Mouse (Mus musculus): ENCODE measurements around the gene Gm281. TPM values are rescaled to one million over a fixed set of nuclear protein-coding genes. Genes with fewer than 3 reads are reported as not detected.

The Gm281 gene
- polyA plus RNA-seq, 1 experiment from 2014 or later, result not detected

DNA sequence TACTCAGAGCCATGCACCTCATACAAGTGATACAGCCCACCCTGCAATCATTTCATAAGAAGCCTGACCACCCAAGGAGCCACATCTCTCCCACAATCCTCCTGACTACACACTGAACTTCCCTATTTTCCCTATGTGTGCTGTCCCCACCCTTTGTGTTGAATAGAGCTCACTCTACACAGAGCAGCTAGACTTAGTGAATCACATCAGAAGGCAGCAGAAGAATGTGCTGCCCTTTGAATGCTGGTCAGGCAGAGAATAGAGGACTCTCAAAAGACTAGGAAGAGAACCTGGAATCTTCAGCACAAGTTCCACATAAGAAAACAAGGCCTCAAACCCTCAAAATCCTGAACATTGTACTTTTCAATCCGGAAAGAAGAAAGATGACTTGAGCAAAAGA is 7.8 kb downstream of the Gm281 start:
- ATAC-seq (ENCODE audit: low FRiP score, low TSS enrichment), result no peak
- no peak overlapping the region for H3K9ac ChIP-seq (ENCODE audit: low read depth, low read length)

DNA sequence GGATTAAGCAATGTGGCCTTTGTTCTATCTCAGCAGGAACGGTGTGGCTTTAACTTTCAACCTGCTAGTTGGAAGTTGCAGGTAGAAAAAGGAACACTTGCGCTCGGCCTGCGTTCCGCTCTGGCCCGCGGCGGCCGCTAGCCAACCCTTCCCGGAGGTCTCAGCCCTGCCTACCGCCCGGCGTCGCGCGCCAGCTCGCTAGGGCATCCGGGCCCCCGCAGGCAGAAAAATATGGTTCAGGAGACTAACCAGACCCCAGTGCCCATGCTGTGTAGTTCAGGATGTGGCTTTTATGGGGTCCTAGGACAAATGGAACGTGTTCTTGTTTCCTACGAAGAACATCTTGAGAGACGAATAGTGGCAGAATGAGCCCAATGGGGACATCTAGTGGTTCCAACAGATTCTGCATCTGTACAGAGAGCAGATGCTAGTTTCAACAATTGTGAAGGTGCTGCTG is 12.6 kb downstream of the Gm281 start:
- H3K9ac ChIP-seq (ENCODE audit: low read depth, low read length), result peak overlapping the region; percentile 58
- peak overlapping the region; percentile 83 for H3K4me2 ChIP-seq (replicated peaks; ENCODE audit: low read depth, low read length)
- no peaks in the 10 kb centered on the region for H3K9me3 ChIP-seq (ENCODE audit: control insufficient read depth, low read length)
- H3K36me3 ChIP-seq (ENCODE audit: control insufficient read depth, insufficient read depth, low read length), result no peaks in the 10 kb centered on the region
- H3K27ac ChIP-seq (ENCODE audit: low read depth, low read length), result no peak overlapping the region
- peak overlapping the region; percentile 49 for H3K4me3 ChIP-seq (ENCODE audit: low read length)
- H3K4me1 ChIP-seq (ENCODE audit: control insufficient read depth, insufficient read depth, low read length), result no peaks in the 10 kb centered on the region
- under 1% methylated on average over 22 of the region's 22 CpGs for WGBS
- no peaks in the 10 kb centered on the region for H3K27me3 ChIP-seq (ENCODE audit: control insufficient read depth, insufficient read depth, low read length)
- peak; percentile 91 for ATAC-seq (ENCODE audit: low FRiP score, low TSS enrichment)

More for the DNA sequence above, 7.8 kb downstream of the Gm281 start:
- Histone ChIP-seq H3K27me3 (ENCODE audit: control insufficient read depth, insufficient read depth, low read length) (no peaks in the 10 kb centered on the region), H3K9me3 (ENCODE audit: control insufficient read depth, low read length) (no peaks in the 10 kb centered on the region), H3K4me1 (ENCODE audit: control insufficient read depth, insufficient read depth, low read length) (no peaks in the 10 kb centered on the region), H3K4me3 (ENCODE audit: low read length) (no peak overlapping the region), H3K36me3 (ENCODE audit: control insufficient read depth, insufficient read depth, low read length) (no peaks in the 10 kb centered on the region), H3K27ac (ENCODE audit: low read depth, low read length) (no peak overlapping the region), H3K4me2 (replicated peaks; ENCODE audit: low read depth, low read length) (no peak overlapping the region)
- 96% methylated on average over 1 of the region's 1 CpGs for WGBS

DNA sequence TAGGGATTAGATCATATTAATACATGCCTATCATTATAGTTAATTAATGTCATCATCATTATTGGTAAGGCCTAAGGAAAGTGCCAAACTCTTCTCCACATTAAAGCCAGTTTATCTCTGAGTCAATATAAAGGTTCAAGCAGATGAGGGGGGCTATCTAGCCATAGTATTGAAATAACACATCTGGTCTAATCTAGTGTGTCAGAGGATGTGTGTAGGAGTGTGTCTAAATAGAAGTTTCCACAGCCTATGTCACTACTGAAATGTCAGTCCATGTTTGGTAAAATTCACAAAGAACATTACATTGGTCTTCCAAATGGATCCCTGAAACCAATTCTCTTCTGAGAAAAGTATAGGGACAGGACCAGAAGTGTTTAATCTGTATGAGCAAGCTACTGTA is 19.1 kb downstream of the Gm281 start:
- no peak for ATAC-seq (ENCODE audit: low FRiP score, low TSS enrichment)
- no peaks in the 10 kb centered on the region for H3K36me3 ChIP-seq (ENCODE audit: control insufficient read depth, insufficient read depth, low read length)
- H3K9me3 ChIP-seq (ENCODE audit: control insufficient read depth, low read length), result no peaks in the 10 kb centered on the region
- no peaks in the 10 kb centered on the region for H3K4me1 ChIP-seq (ENCODE audit: control insufficient read depth, insufficient read depth, low read length)
- no peak overlapping the region for H3K4me2 ChIP-seq (replicated peaks; ENCODE audit: low read depth, low read length)
- no peaks in the 10 kb centered on the region for H3K27me3 ChIP-seq (ENCODE audit: control insufficient read depth, insufficient read depth, low read length)
- no peak overlapping the region for H3K9ac ChIP-seq (ENCODE audit: low read depth, low read length)
- H3K27ac ChIP-seq (ENCODE audit: low read depth, low read length), result no peak overlapping the region
- H3K4me3 ChIP-seq (ENCODE audit: low read length), result no peak overlapping the region

DNA sequence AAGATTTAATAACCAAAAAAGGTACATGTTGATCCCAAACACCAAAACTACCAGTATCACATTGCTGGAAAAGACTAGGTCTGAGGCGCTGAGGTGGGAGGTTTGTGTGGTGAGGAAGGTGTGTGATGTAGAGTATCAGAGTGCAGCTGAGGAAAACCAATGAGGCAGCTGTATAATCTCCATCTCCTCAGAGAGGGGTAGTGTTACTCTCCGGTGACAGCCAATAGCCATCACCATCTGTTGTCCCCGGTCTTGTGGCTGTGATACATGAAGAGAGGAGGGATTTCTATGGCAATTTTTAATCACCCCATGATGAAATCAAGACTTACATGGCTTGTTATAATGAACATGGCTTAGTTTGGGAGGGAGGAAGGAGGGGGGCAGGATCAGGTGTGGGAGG is 20.5 kb downstream of the Gm281 start:
- no peak overlapping the region for H3K27ac ChIP-seq (ENCODE audit: low read depth, low read length)
- WGBS, result 73% methylated on average over 3 of the region's 3 CpGs
- H3K9me3 ChIP-seq (ENCODE audit: control insufficient read depth, low read length), result no peaks in the 10 kb centered on the region
- H3K4me2 ChIP-seq (replicated peaks; ENCODE audit: low read depth, low read length), result no peak overlapping the region
- no peaks in the 10 kb centered on the region for H3K27me3 ChIP-seq (ENCODE audit: control insufficient read depth, insufficient read depth, low read length)
- H3K4me1 ChIP-seq (ENCODE audit: control insufficient read depth, insufficient read depth, low read length), result no peaks in the 10 kb centered on the region
- H3K4me3 ChIP-seq (ENCODE audit: low read length), result no peak overlapping the region
- ATAC-seq (ENCODE audit: low FRiP score, low TSS enrichment), result no peak
- no peak overlapping the region for H3K9ac ChIP-seq (ENCODE audit: low read depth, low read length)
- H3K36me3 ChIP-seq (ENCODE audit: control insufficient read depth, insufficient read depth, low read length), result no peaks in the 10 kb centered on the region

DNA sequence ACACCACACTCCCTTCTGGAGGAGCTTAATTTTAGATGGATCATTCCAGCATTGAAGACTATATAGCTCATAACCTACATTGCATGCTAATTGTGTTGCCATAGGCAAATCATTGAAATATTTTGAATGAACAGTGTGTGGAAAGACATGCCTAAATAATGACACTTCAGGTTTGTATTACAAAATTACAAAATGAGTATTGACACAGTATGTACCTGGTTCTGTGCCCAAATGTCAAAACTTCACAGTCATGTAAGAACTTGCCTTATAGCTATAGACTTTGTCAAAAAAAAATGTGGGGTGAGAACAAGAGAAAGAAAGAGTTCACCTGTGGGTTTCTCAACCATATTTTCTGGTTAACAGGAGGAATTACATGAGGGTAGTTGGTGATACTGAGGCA is 52.9 kb downstream of the Gm281 start:
- no peak for ATAC-seq (ENCODE audit: low FRiP score, low TSS enrichment)
- Histone ChIP-seq H3K27ac (ENCODE audit: low read depth, low read length) (no peak overlapping the region), H3K27me3 (ENCODE audit: control insufficient read depth, insufficient read depth, low read length) (no peaks in the 10 kb centered on the region), H3K4me3 (ENCODE audit: low read length) (no peak overlapping the region), H3K9ac (ENCODE audit: low read depth, low read length) (no peak overlapping the region), H3K36me3 (ENCODE audit: control insufficient read depth, insufficient read depth, low read length) (no peaks in the 10 kb centered on the region), H3K4me1 (ENCODE audit: control insufficient read depth, insufficient read depth, low read length) (no peaks in the 10 kb centered on the region), H3K9me3 (ENCODE audit: control insufficient read depth, low read length) (no peaks in the 10 kb centered on the region), H3K4me2 (replicated peaks; ENCODE audit: low read depth, low read length) (no peak overlapping the region)

DNA sequence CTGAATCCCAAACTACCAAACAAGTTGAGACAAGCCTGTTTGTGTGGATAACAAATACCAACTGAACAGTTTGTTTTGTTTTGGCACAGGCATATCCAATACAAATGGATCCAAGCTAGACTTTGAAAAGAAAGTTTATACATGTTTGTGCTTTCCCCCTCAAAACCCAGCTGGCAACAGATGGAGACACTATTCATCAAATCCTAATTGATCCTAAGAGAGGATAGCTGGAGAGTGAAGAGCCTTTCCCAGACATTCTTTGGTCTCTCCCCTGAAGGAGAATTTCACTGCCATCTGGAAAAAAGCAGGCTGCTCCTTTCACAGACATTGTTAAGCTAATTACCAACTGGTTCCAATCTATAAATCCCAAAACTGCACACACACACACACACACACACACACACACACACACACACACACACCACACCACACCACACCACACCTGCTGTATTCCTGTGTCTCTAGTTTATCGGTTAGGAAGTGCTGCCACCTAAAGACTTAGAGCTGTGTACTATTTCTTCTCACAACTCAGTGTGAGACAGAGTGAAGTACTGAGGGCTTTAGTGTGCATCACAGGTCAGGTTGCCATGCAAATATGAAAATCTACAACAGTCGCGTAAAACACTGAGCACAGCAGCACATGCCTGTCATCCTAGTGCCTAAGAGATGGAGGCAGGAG is 101.3 kb downstream of the Gm281 start:
- no peaks in the 10 kb centered on the region for H3K36me3 ChIP-seq (ENCODE audit: control insufficient read depth, insufficient read depth, low read length)
- no peaks in the 10 kb centered on the region for H3K27me3 ChIP-seq (ENCODE audit: control insufficient read depth, insufficient read depth, low read length)
- ATAC-seq (ENCODE audit: low FRiP score, low TSS enrichment), result no peak
- no peaks in the 10 kb centered on the region for H3K4me1 ChIP-seq (ENCODE audit: control insufficient read depth, insufficient read depth, low read length)
- no peak overlapping the region for H3K27ac ChIP-seq (ENCODE audit: low read depth, low read length)
- no peaks in the 10 kb centered on the region for H3K9me3 ChIP-seq (ENCODE audit: control insufficient read depth, low read length)
- no peak overlapping the region for H3K4me3 ChIP-seq (ENCODE audit: low read length)
- WGBS, result 95% methylated on average over 3 of the region's 3 CpGs
- H3K4me2 ChIP-seq (replicated peaks; ENCODE audit: low read depth, low read length), result no peak overlapping the region
- H3K9ac ChIP-seq (ENCODE audit: low read depth, low read length), result no peak overlapping the region

DNA sequence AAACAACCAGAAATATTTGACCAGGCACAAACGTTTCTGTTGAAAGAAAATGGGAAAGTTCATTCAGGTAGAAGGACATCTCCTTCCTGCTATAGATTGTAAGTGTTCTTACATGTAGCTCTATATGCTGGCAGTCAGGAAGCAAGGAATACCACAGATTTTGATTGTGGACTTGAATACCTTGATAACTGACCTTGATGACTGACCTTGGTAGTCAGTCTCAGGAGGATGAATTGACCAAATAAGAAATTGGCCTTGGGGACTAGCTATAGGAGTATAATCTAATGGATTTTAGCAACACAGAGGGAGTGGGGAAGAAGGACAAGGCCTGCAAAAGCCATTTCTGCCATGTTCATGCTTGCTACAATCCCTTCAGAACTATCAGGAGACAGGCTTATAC is 123.8 kb downstream of the Gm281 start:
- H3K27me3 ChIP-seq (ENCODE audit: control insufficient read depth, insufficient read depth, low read length), result no peaks in the 10 kb centered on the region
- no peak for ATAC-seq (ENCODE audit: low FRiP score, low TSS enrichment)
- no peak overlapping the region for H3K27ac ChIP-seq (ENCODE audit: low read depth, low read length)
- H3K36me3 ChIP-seq (ENCODE audit: control insufficient read depth, insufficient read depth, low read length), result no peaks in the 10 kb centered on the region
- H3K9me3 ChIP-seq (ENCODE audit: control insufficient read depth, low read length), result no peaks in the 10 kb centered on the region
- no peak overlapping the region for H3K4me2 ChIP-seq (replicated peaks; ENCODE audit: low read depth, low read length)
- no peak overlapping the region for H3K9ac ChIP-seq (ENCODE audit: low read depth, low read length)
- 37% methylated on average over 1 of the region's 1 CpGs for WGBS
- no peak overlapping the region for H3K4me3 ChIP-seq (ENCODE audit: low read length)
- H3K4me1 ChIP-seq (ENCODE audit: control insufficient read depth, insufficient read depth, low read length), result no peaks in the 10 kb centered on the region

DNA sequence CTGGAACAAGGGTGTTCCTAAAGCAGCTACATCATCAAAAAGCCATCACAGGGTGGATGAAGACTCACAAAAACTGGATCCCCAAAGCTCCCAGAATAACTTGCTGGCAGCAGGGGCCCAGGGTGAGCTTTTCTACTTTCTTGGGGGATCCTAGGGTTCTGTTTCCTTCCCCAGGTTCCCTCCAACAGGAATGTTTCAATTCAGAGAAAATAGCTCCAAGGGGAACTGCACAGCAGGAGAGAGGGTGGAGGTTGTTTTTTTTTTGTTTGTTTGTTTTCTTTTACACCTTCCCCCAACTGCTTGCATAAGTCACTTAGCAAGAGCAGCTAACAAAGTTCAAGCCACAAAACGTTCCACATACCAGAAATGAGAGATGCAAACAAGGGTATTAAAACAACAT is 124.3 kb downstream of the Gm281 start:
- Histone ChIP-seq H3K4me3 (ENCODE audit: low read length) (no peak overlapping the region), H3K9ac (ENCODE audit: low read depth, low read length) (no peak overlapping the region), H3K27me3 (ENCODE audit: control insufficient read depth, insufficient read depth, low read length) (no peaks in the 10 kb centered on the region), H3K9me3 (ENCODE audit: control insufficient read depth, low read length) (no peaks in the 10 kb centered on the region), H3K27ac (ENCODE audit: low read depth, low read length) (no peak overlapping the region), H3K36me3 (ENCODE audit: control insufficient read depth, insufficient read depth, low read length) (no peaks in the 10 kb centered on the region), H3K4me2 (replicated peaks; ENCODE audit: low read depth, low read length) (no peak overlapping the region), H3K4me1 (ENCODE audit: control insufficient read depth, insufficient read depth, low read length) (no peaks in the 10 kb centered on the region)
- ATAC-seq (ENCODE audit: low FRiP score, low TSS enrichment), result no peak
- WGBS, result 7% methylated on average over 1 of the region's 1 CpGs

DNA sequence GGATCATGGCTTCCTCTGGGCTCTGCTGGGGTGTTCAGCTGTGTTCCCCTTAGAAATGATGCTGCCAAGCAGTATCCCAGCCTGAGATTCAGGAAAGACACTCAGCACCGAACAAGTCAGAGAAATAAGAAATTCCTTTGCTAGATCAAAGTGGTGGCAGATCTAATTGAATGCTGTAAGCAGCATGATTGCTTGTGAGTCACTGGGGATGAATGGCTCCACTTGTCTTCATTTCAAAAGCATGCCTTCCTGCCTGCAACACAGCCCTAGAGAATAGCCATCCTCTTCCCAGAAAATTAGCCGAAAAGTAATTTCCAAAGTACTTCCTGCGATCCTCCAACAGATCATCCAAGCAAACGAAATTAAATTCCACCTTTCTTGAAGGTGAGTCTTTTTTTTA is 131.3 kb downstream of the Gm281 start:
- no peak overlapping the region for H3K27ac ChIP-seq (ENCODE audit: low read depth, low read length)

More for the DNA sequence above, 131.3 kb downstream of the Gm281 start:
- no peak overlapping the region for H3K4me3 ChIP-seq (ENCODE audit: low read length)
- WGBS, result 74% methylated on average over 4 of the region's 4 CpGs
- no peaks in the 10 kb centered on the region for H3K27me3 ChIP-seq (ENCODE audit: control insufficient read depth, insufficient read depth, low read length)
- H3K9me3 ChIP-seq (ENCODE audit: control insufficient read depth, low read length), result no peaks in the 10 kb centered on the region
- no peak overlapping the region for H3K9ac ChIP-seq (ENCODE audit: low read depth, low read length)
- no peak for ATAC-seq (ENCODE audit: low FRiP score, low TSS enrichment)
- H3K36me3 ChIP-seq (ENCODE audit: control insufficient read depth, insufficient read depth, low read length), result no peaks in the 10 kb centered on the region
- no peaks in the 10 kb centered on the region for H3K4me1 ChIP-seq (ENCODE audit: control insufficient read depth, insufficient read depth, low read length)
- H3K4me2 ChIP-seq (replicated peaks; ENCODE audit: low read depth, low read length), result no peak overlapping the region
